8 mouse cellular contexts compared by ENCODE assay signal in genomic region chr9:66513661-66514255, GRCm38 (mm10). TPM values are rescaled to one million over a fixed set of nuclear protein-coding genes. Genes with fewer than 3 reads are reported as not detected.
DNase-seq lines count a peak whose midpoint lies in the region; ATAC-seq and TF ChIP-seq lines count a peak whose summit lies in the region.

No protein-coding gene starts in this region.

- peak overlapping the region; percentile 76 for H3K4me3 ChIP-seq in gastrocnemius, adult 2 months
- peak overlapping the region; percentile 6 for H3K4me3 ChIP-seq in megakaryocyte, embryonic 14.5 days (replicated peaks)

- intact Hi-C loops in gastrocnemius, adult 2 months (cut with DNase I): loop anchor here (5.0 to 10.0 kb wide), 5 partner anchors 79 to 319 kb away; partner anchors contain the start of genes Aph1b, Aph1c, Gm10647 and Usp3
- intact Hi-C loops in heart, postnatal 10 days (cut with DNase I): loop anchor here (2.0 to 5.0 kb wide), 2 partner anchors 79 to 274 kb away; partner anchors contain the start of gene Usp3

- peaks cover 97% of the 10 kb centered on the region for H3K4me1 ChIP-seq in megakaryocyte, embryonic 14.5 days

- no peaks in the 10 kb centered on the region for H3K9me3 ChIP-seq in megakaryocyte, embryonic 14.5 days

- TF ChIP-seq CTCF in gastrocnemius, adult 2 months (IDR thresholded peaks at IDR 0.05): no peak

- H3K27me3 ChIP-seq in megakaryocyte, embryonic 14.5 days (replicated peaks): no peaks in the 10 kb centered on the region

- H3K36me3 ChIP-seq in megakaryocyte, embryonic 14.5 days (replicated peaks; ENCODE audit: low read length): peaks cover 82% of the 10 kb centered on the region

- no peak for DNase-seq in gastrocnemius, adult 2 months
- no peak for DNase-seq in gastrocnemius, postnatal 10 days
- DNase-seq in heart, postnatal 10 days: peak; percentile 49 to 59
- DNase-seq in skeletal muscle tissue, adult 2 months (ENCODE audit: low read depth, low spot score): peak; percentile 42
- no peak for DNase-seq in cerebellum, adult 11 months

- H3K27ac ChIP-seq in gastrocnemius, adult 2 months: peak overlapping the region; percentile 100

- ATAC-seq in megakaryocyte, adult 5-6 weeks (ENCODE audit: poor library complexity, severe bottlenecking): no peak
- no peak for ATAC-seq in erythroid progenitor cell, adult 5-6 weeks (replicated peaks; ENCODE audit: low FRiP score, poor library complexity, severe bottlenecking)

RNA-seq across cellular contexts. Expression of gene Fbxl22, which starts 0.6 kb away (rescaled TPM):
- 1 to 10 TPM; 1.7 to 3.1 TPM for total RNA-seq in gastrocnemius, adult 2 months (2021)
- total RNA-seq in gastrocnemius, postnatal 10 days (2021): 10 to 100 TPM; 36.0 to 38.6 TPM
- 0.62 and 2.3 TPM in 2 replicates for polyA plus RNA-seq in megakaryocyte, embryonic 14.5 days (2012; ENCODE audit: insufficient read depth, low replicate concordance)
- total RNA-seq in megakaryocyte, adult 5-6 weeks (2015): 0.52 and 0.76 TPM in 2 replicates
- 0.55 and 1.2 TPM in 2 replicates for total RNA-seq in megakaryocyte, adult 5-6 weeks (2017)
- total RNA-seq in heart, postnatal 10 days (2021): 10 to 100 TPM; 69.0 to 73.3 TPM
- total RNA-seq in erythroid progenitor cell, adult 5-6 weeks (2015; ENCODE audit: low replicate concordance): not detected in 2 replicates
- 0.08 and 2.1 TPM in 2 replicates for total RNA-seq in erythroid progenitor cell, adult 5-6 weeks (2017; ENCODE audit: low replicate concordance)

Comparison
In these comparisons a context has a peak if more than half of its experiments do, and no peak if none do; other contexts are left out.
1. RNA of gene Fbxl22, which starts 0.6 kb away (total RNA-seq): 69.0 to 73.3 TPM in heart, postnatal 10 days and 36.0 to 38.6 TPM in gastrocnemius, postnatal 10 days; 1.7 to 3.1 TPM in gastrocnemius, adult 2 months, 0.52 to 1.2 TPM in megakaryocyte, adult 5-6 weeks and 0.08 to 2.1 TPM in erythroid progenitor cell, adult 5-6 weeks; every median in the first group is over 4 times any median in the second.
2. DNase-seq: peak in heart, postnatal 10 days (2 of 2) and skeletal muscle tissue, adult 2 months (single experiment); none in gastrocnemius, adult 2 months (single experiment), gastrocnemius, postnatal 10 days (single experiment) and cerebellum, adult 11 months (single experiment).